Mouse (Mus musculus) skeletal muscle tissue, postnatal 0 days (tissue): ENCODE data around the gene Shc3. TPM values are rescaled to one million over a fixed set of nuclear protein-coding genes. Genes with fewer than 3 reads are reported as not detected.

Experiments
- polyA plus RNA-seq: library from polyadenylated mRNA; unstranded; fragments of >200 nt; fragmentation: Nextera tagmentation; extraction: Ambion mirVana; gene quantifications from 2 replicates; pipeline ENCODE4 v1.2.1, GENCODE M21; 2015

The Shc3 gene
- polyA plus RNA-seq: 0.19 and 0.26 TPM in 2 replicates

GRCm38 (mm10) chr13:51568911-51569684, at the start of gene Shc3:
Gene Shc3, minus strand, starts transcription at chr13:51569419.

DNA sequence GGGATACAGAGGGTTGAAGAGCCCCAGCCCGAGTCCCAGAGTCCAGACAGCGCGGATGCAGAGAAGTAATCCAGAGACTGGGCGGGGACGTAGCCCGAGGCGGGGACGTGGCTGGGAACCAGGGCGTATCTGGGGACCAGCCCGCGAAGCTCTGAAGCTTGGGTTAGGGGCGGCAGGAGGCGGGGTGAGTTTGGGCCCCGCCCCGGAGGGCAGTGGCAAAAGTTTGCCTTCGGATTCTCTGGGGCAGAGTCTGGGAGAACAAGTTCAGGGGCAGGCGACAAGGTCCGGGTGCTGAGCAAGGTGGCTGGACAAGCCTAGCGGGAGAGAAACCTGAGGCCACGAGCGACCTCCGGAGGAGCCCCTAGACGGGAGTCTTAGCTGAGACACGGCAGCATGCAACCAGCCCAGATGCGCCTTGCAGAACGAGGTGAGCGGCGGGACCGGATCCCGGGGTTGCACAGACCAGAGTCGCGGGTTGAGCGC, 160.7 kb downstream of the Shc3 start, which contains the start of gene S1pr3:
Gene S1pr3 (plus strand): TSS at position 121 of the 483 bp plus-strand sequence.

Other genes with a start within 250 kb of the Shc3 start
- gene S1pr3, start 160.8 kb downstream of the Shc3 start, polyA plus RNA-seq: 17.4 and 19.4 TPM in 2 replicates
- 60.6 and 61.3 TPM in 2 replicates for gene Cks2, start 75.8 kb upstream of the Shc3 start, polyA plus RNA-seq
- 21.2 and 21.9 TPM in 2 replicates for gene Secisbp2, start 82.3 kb upstream of the Shc3 start, polyA plus RNA-seq
- gene Sema4d, start 224.3 kb upstream of the Shc3 start, polyA plus RNA-seq: 21.1 and 23.4 TPM in 2 replicates